Mouse (Mus musculus) small intestine, adult 2 months (tissue): Measurements from ENCODE around the gene Rhox3e.
"Not testable (repeated sequence)": the region's sequence is repeated elsewhere in the genome, so short reads cannot be mapped to it uniquely, and the experiment has no call there.

Experiments
- CTCF ChIP-seq: fragments of 200-500 bp; IDR thresholded peaks from 2 replicates; pipeline ENCODE4 v1.5.1; 2012; ENCODE audit warnings: low read depth, mild to moderate bottlenecking, control low read depth, inconsistent platforms, low read length, moderate library complexity, mixed read lengths; ENCODE audit not compliant: insufficient replicate concordance, insufficient read length; ENCODE audit errors: extremely low read depth
- POLR2A ChIP-seq: fragments of 200-500 bp; IDR thresholded peaks from 2 replicates; pipeline ENCODE4 v1.6.1; 2012; ENCODE audit warnings: low read depth, mild to moderate bottlenecking, control low read depth, inconsistent platforms, low read length, moderate library complexity

GRCm38 (mm10) chrX:37530152-37530551 lies 11.7 kb upstream of the Rhox3e start, which contains the start of gene Rhox2e:
- not testable (repeated sequence) for TF ChIP-seq CTCF, POLR2A
